Mouse (Mus musculus) megakaryocyte, embryonic 14.5 days (primary cell): ENCODE measurements around the gene Enox1.

Source experiments
- FLI1 ChIP-seq: IDR thresholded peaks from 2 replicates; pipeline ENCODE4 v1.6.1; 2012; ENCODE audit warnings: low read length, inconsistent platforms, mixed read lengths
- GATA1 ChIP-seq: IDR thresholded peaks from 3 replicates; pipeline ENCODE4 v1.6.1; 2012; ENCODE audit warnings: mixed read lengths, low read length, inconsistent platforms, borderline replicate concordance

DNA sequence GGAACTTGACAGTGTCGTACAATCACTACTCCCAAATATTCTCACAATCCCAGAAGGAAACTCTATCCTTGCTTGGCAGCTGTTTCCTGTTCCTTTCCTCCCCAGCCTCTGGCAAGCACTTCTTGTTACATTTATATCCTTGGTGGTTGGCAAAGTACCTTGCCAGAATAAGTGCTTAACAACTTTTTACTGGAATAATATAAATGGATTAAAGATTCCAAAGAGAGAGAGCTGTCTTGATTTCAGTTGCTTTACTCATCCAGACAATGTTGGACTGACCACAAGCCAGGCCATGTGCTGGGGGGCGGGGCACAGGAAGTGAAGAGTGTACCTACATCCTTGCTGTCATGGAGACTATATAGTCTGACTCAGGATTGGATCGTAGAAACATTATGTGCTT lies 189.7 kb downstream of the Enox1 start:
- no peak for TF ChIP-seq GATA1
- no peak for TF ChIP-seq FLI1
